Mouse (Mus musculus) spleen, adult 2 months (tissue): Measurements from ENCODE around the gene Ube3c.

Source experiments
- CTCF ChIP-seq: fragments of 200-500 bp; IDR thresholded peaks from 2 replicates; pipeline ENCODE4 v1.5.1; 2011; ENCODE audit warnings: mild to moderate bottlenecking, inconsistent platforms; ENCODE audit not compliant: insufficient read depth, insufficient read length, insufficient replicate concordance; ENCODE audit errors: extremely low read depth
- POLR2A ChIP-seq: fragments of 200-500 bp; IDR thresholded peaks from 2 replicates; pipeline ENCODE4 v1.6.1; 2011; ENCODE audit warnings: low read depth, low read length, inconsistent platforms

- no peak for TF ChIP-seq CTCF
- TF ChIP-seq POLR2A = no peak
These were observed 105.3 kb downstream of the Ube3c start for GRCm38 (mm10) chr5:29674305-29674704.
